Mouse (Mus musculus): ENCODE measurements around the gene Sorl1.

Sorl1 gene

GRCm38 (mm10) chr9:42122441-42122840 is 1.7 kb downstream of the Sorl1 start:
- in situ Hi-C loops (cut with MboI, MseI), result no loop called here

GRCm38 (mm10) chr9:42121631-42122354 is 2.3 kb downstream of the Sorl1 start:
- in situ Hi-C loops (cut with MboI, MseI), result no loop called here

GRCm38 (mm10) chr9:42116418-42117056 is 7.6 kb downstream of the Sorl1 start:
- in situ Hi-C loops (cut with MboI, MseI), result no loop called here

- in situ Hi-C loops (cut with MboI, MseI), result no loop called here
Observed at GRCm38 (mm10) chr9:42115078-42115477, 9.0 kb downstream of the Sorl1 start.

- in situ Hi-C loops (cut with MboI, MseI), result loop anchor here (5.0 kb wide), 1 partner anchor 106 kb away; no protein-coding TSS in a partner anchor
Observed at GRCm38 (mm10) chr9:42113316-42113715, 10.8 kb downstream of the Sorl1 start.

- in situ Hi-C loops (cut with MboI, MseI), result loop anchor here (5.0 kb wide), 1 partner anchor 105 kb away; no protein-coding TSS in a partner anchor
Observed at GRCm38 (mm10) chr9:42112691-42113090, 11.4 kb downstream of the Sorl1 start.

GRCm38 (mm10) chr9:42111256-42111655 is 12.8 kb downstream of the Sorl1 start:
- in situ Hi-C loops (cut with MboI, MseI), result loop anchor here (5.0 kb wide), 1 partner anchor 104 kb away; no protein-coding TSS in a partner anchor

GRCm38 (mm10) chr9:42109837-42110451 is 14.2 kb downstream of the Sorl1 start:
- in situ Hi-C loops (cut with MboI, MseI), result loop anchor here (5.0 kb wide), 2 partner anchors 103 to 1013 kb away; no protein-coding TSS in a partner anchor

- in situ Hi-C loops (cut with MboI, MseI), result loop anchor here (5.0 kb wide), 1 partner anchor 1012 kb away; no protein-coding TSS in a partner anchor
Observed at GRCm38 (mm10) chr9:42109131-42109530, 15.0 kb downstream of the Sorl1 start.

GRCm38 (mm10) chr9:42108369-42108951 is 15.6 kb downstream of the Sorl1 start:
- in situ Hi-C loops (cut with MboI, MseI), result loop anchor here (5.0 kb wide), 1 partner anchor 1011 kb away; no protein-coding TSS in a partner anchor

- in situ Hi-C loops (cut with MboI, MseI), result loop anchor here (5.0 kb wide), 1 partner anchor 1010 kb away; no protein-coding TSS in a partner anchor
Observed at GRCm38 (mm10) chr9:42107062-42107461, 17.0 kb downstream of the Sorl1 start.

GRCm38 (mm10) chr9:42106305-42106704 is 17.8 kb downstream of the Sorl1 start:
- in situ Hi-C loops (cut with MboI, MseI), result loop anchor here (5.0 kb wide), 1 partner anchor 1009 kb away; no protein-coding TSS in a partner anchor

- in situ Hi-C loops (cut with MboI, MseI), result no loop called here
Observed at GRCm38 (mm10) chr9:42103546-42103945, 20.6 kb downstream of the Sorl1 start.

- in situ Hi-C loops (cut with MboI, MseI), result no loop called here
Observed at GRCm38 (mm10) chr9:42102013-42102412, 22.1 kb downstream of the Sorl1 start.

- in situ Hi-C loops (cut with MboI, MseI), result no loop called here
Observed at GRCm38 (mm10) chr9:42101266-42101665, 22.8 kb downstream of the Sorl1 start.

GRCm38 (mm10) chr9:42100618-42101210 is 23.4 kb downstream of the Sorl1 start:
- in situ Hi-C loops (cut with MboI, MseI), result no loop called here

GRCm38 (mm10) chr9:42098474-42099121 is 25.5 kb downstream of the Sorl1 start:
- in situ Hi-C loops (cut with MboI, MseI), result no loop called here

GRCm38 (mm10) chr9:42097731-42098473 is 26.2 kb downstream of the Sorl1 start:
- in situ Hi-C loops (cut with MboI, MseI), result no loop called here

GRCm38 (mm10) chr9:42097006-42097730 is 26.9 kb downstream of the Sorl1 start:
- in situ Hi-C loops (cut with MboI, MseI), result no loop called here

Data from T-helper 2 cell (primary cell).